Mouse (Mus musculus): ENCODE measurements around the gene Clybl.

GRCm38 (mm10) chr14:122413542-122413928 lies 232.0 kb downstream of the Clybl start:
- TF ChIP-seq CTCF (IDR thresholded peaks at IDR 0.05; ENCODE audit: control insufficient read depth, insufficient read depth, insufficient replicate concordance, low read depth, low read length) (no peak), POLR2A (IDR thresholded peaks at IDR 0.05; ENCODE audit: control insufficient read depth, low read depth, low read length) (no peak)

All from testis, adult 2 months (tissue).